Mouse (Mus musculus) kidney, adult 18-20 months (tissue): ENCODE results near the gene Tas2r123.

Experiments
- DNase-seq: peaks from one replicate; pipeline ENCODE4 v3.0.0; 2021

The Tas2r123 gene

GRCm38 (mm10) chr6:132846842-132847241 is at the start of gene Tas2r123:
Gene Tas2r123, plus strand, starts transcription at chr6:132847142.
- DNase-seq = no peak

GRCm38 (mm10) chr6:132802518-132802917 is 44.4 kb upstream of the Tas2r123 start, which contains the start of gene Tas2r117:
Gene Tas2r117, plus strand, starts transcription at chr6:132802818.
- DNase-seq = no peak

- DNase-seq = no peak
Measured at GRCm38 (mm10) chr6:132855138-132855537, 8.2 kb downstream of the Tas2r123 start, which contains the start of gene Tas2r116. Gene Tas2r116, plus strand, starts transcription at chr6:132855438.

GRCm38 (mm10) chr6:132867708-132868107 is 20.8 kb downstream of the Tas2r123 start, which contains the start of gene Tas2r110:
Gene Tas2r110, plus strand, starts transcription at chr6:132868008.
- no peak for DNase-seq

- no peak for DNase-seq
Measured at GRCm38 (mm10) chr6:132892711-132893110, 45.8 kb downstream of the Tas2r123 start, which contains the start of gene Tas2r113. Gene Tas2r113, plus strand, starts transcription at chr6:132893011.
